Mouse (Mus musculus) MEL (cell line): ENCODE measurements around the gene Espnl. TPM values are rescaled to one million over a fixed set of nuclear protein-coding genes. Genes with fewer than 3 reads are reported as not detected.

Experiments used
- DNase-seq: peaks from one replicate; pipeline ENCODE4 v3.0.0; 2011; ENCODE audit warnings: low read depth, low spot score
- H3K27ac ChIP-seq: 2 replicates; pipeline ENCODE4 v1.5.1; 2012; ENCODE audit warnings: low read depth, mild to moderate bottlenecking, control low read depth, low read length, moderate library complexity; ENCODE audit not compliant: control insufficient read depth
- H3K27me3 ChIP-seq, 2 experiments: fragments of 150-350 bp in 1 of 2; sonication (generic) in 1 of 2; 2 replicates each; pipeline ENCODE4 v1.6.1; 2012; ENCODE audit warnings: low read length in 2 of 2, mild to moderate bottlenecking in 2 of 2, improper control_type of control experiment in 1 of 2, moderate library complexity in 1 of 2; ENCODE audit not compliant: insufficient read depth in 2 of 2, control insufficient read depth in 1 of 2
- H3K36me3 ChIP-seq, 2 experiments: 2 replicates each; pipeline ENCODE4 v1.6.1; 2012 to 2014; ENCODE audit warnings: low read length in 2 of 2, improper control_type of control experiment in 1 of 2, inconsistent platforms in 1 of 2, mild to moderate bottlenecking in 1 of 2; ENCODE audit not compliant: insufficient read depth in 2 of 2, control insufficient read depth in 1 of 2
- H3K4me1 ChIP-seq, 2 experiments: fragments of 150-350 bp in 1 of 2; sonication (generic) in 1 of 2; 2 replicates each; pipeline ENCODE4 v1.6.1; 2012; ENCODE audit warnings: low read length in 2 of 2, improper control_type of control experiment in 1 of 2, mild to moderate bottlenecking in 1 of 2; ENCODE audit not compliant: insufficient read depth in 2 of 2, control insufficient read depth in 1 of 2
- H3K4me3 ChIP-seq, 2 experiments: fragments of 150-350 bp in 1 of 2; sonication (generic) in 1 of 2; 2 replicates each; pipeline ENCODE4 v1.5.1; 2012; ENCODE audit warnings: low read depth in 2 of 2, low read length in 2 of 2, mild to moderate bottlenecking in 2 of 2, moderate library complexity in 2 of 2, control low read depth in 1 of 2, improper control_type of control experiment in 1 of 2; ENCODE audit not compliant: control insufficient read depth in 1 of 2, insufficient read depth in 1 of 2
- H3K79me2 ChIP-seq: 2 replicates; pipeline ENCODE4 v1.6.1; 2012; ENCODE audit warnings: mild to moderate bottlenecking, low read length, moderate library complexity; ENCODE audit not compliant: control insufficient read depth, poor library complexity, insufficient read depth
- H3K9ac ChIP-seq: 2 replicates; pipeline ENCODE4 v1.6.1; 2012; ENCODE audit warnings: low read depth, mild to moderate bottlenecking, control low read depth, low read length, moderate library complexity; ENCODE audit not compliant: control insufficient read depth, poor library complexity, severe bottlenecking
- H3K9me3 ChIP-seq: fragments of 150-350 bp; sonication (generic); replicated peaks from 2 replicates; pipeline ENCODE4 v1.6.1; 2012; ENCODE audit warnings: mild to moderate bottlenecking, low read length, improper control_type of control experiment, moderate library complexity; ENCODE audit not compliant: insufficient read depth
- EP300 ChIP-seq, 2 experiments: IDR thresholded peaks; 2 replicates each; pipeline ENCODE4 v1.6.1; 2011; ENCODE audit warnings: improper control_type of control experiment in 2 of 2, low read length in 2 of 2, low read depth in 1 of 2, mild to moderate bottlenecking in 1 of 2
- HCFC1 ChIP-seq: IDR thresholded peaks from 2 replicates; pipeline ENCODE4 v1.6.1; 2012; ENCODE audit warnings: low read depth, mild to moderate bottlenecking, inconsistent platforms, low read length, improper control_type of control experiment, moderate library complexity
- JUND ChIP-seq: IDR thresholded peaks from 2 replicates; pipeline ENCODE4 v1.6.1; 2011; ENCODE audit warnings: low read depth, mild to moderate bottlenecking, improper control_type of control experiment, low read length
- KAT2A ChIP-seq: conservative IDR thresholded peaks from 2 replicates; pipeline ENCODE4 v1.6.1; 2012; ENCODE audit warnings: low read depth, low read length, improper control_type of control experiment, inconsistent platforms
- MAFK ChIP-seq: IDR thresholded peaks from 2 replicates; pipeline ENCODE4 v1.6.1; 2011; ENCODE audit warnings: low read depth, mild to moderate bottlenecking, low read length, improper control_type of control experiment, borderline replicate concordance
- MAX ChIP-seq: IDR thresholded peaks from 2 replicates; pipeline ENCODE4 v1.6.1; 2011; ENCODE audit warnings: low read length, improper control_type of control experiment
- MEF2A ChIP-seq: IDR thresholded peaks from 2 replicates; pipeline ENCODE4 v1.6.1; 2014; ENCODE audit warnings: low read depth, mild to moderate bottlenecking, inconsistent platforms, low read length, improper control_type of control experiment; ENCODE audit not compliant: poor library complexity, insufficient replicate concordance, severe bottlenecking; ENCODE audit errors: extremely low read depth
- MYB ChIP-seq: IDR thresholded peaks from 2 replicates; pipeline ENCODE4 v1.6.1; 2011; ENCODE audit warnings: mild to moderate bottlenecking, low read depth, low read length, improper control_type of control experiment
- NELFE ChIP-seq: IDR thresholded peaks from 2 replicates; pipeline ENCODE4 v1.6.1; 2011; ENCODE audit warnings: low read depth, low read length, improper control_type of control experiment
- NRF1 ChIP-seq: IDR thresholded peaks from 2 replicates; pipeline ENCODE4 v1.6.1; 2014; ENCODE audit warnings: low read depth, mild to moderate bottlenecking, inconsistent platforms, low read length, improper control_type of control experiment, moderate library complexity; ENCODE audit not compliant: poor library complexity, insufficient read depth, severe bottlenecking
- POLR2A ChIP-seq, 2 experiments: IDR thresholded peaks; 2 replicates each; pipeline ENCODE4 v1.6.1; 2011 to 2012; ENCODE audit warnings: low read length in 2 of 2, mild to moderate bottlenecking in 2 of 2, control low read depth in 1 of 2, improper control_type of control experiment in 1 of 2, low read depth in 1 of 2, moderate library complexity in 1 of 2; ENCODE audit not compliant: control insufficient read depth in 1 of 2, insufficient read depth in 1 of 2, poor library complexity in 1 of 2
- POLR2AphosphoS5 ChIP-seq: IDR thresholded peaks from 2 replicates; pipeline ENCODE4 v1.6.1; 2012; ENCODE audit warnings: low read depth, borderline replicate concordance, mild to moderate bottlenecking, inconsistent platforms, low read length, moderate library complexity, mixed read lengths
- SIN3A ChIP-seq: IDR thresholded peaks from 2 replicates; pipeline ENCODE4 v1.6.1; 2012; ENCODE audit warnings: low read length, improper control_type of control experiment, inconsistent platforms
- SMC3 ChIP-seq: IDR thresholded peaks from 2 replicates; pipeline ENCODE4 v1.6.1; 2011; ENCODE audit warnings: low read depth, low read length, improper control_type of control experiment
- TAL1 ChIP-seq: IDR thresholded peaks from 2 replicates; pipeline ENCODE4 v1.6.1; 2012; ENCODE audit warnings: mild to moderate bottlenecking, inconsistent platforms, low read length, moderate library complexity, mixed read lengths
- TBP ChIP-seq: IDR thresholded peaks from 2 replicates; pipeline ENCODE4 v1.8.0; 2011; ENCODE audit warnings: low read depth, low read length, improper control_type of control experiment
- TCF12 ChIP-seq: IDR thresholded peaks from 2 replicates; pipeline ENCODE4 v1.6.1; 2014; ENCODE audit warnings: low read depth, mild to moderate bottlenecking, inconsistent platforms, low read length, improper control_type of control experiment, moderate library complexity
- USF1 ChIP-seq: IDR thresholded peaks from 2 replicates; pipeline ENCODE4 v1.6.1; 2014; ENCODE audit warnings: low read depth, mild to moderate bottlenecking, inconsistent platforms, low read length, improper control_type of control experiment, moderate library complexity
- USF2 ChIP-seq, 2 experiments: IDR thresholded peaks; 2 replicates each; pipeline ENCODE4 v1.6.1; 2011 to 2012; ENCODE audit warnings: improper control_type of control experiment in 2 of 2, low read length in 2 of 2, borderline replicate concordance in 1 of 2, inconsistent platforms in 1 of 2, low read depth in 1 of 2, mild to moderate bottlenecking in 1 of 2; ENCODE audit not compliant: insufficient read depth in 1 of 2
- ZKSCAN1 ChIP-seq: IDR thresholded peaks from 2 replicates; pipeline ENCODE4 v1.6.1; 2012; ENCODE audit warnings: low read depth, mild to moderate bottlenecking, inconsistent platforms, low read length, improper control_type of control experiment, moderate library complexity
- ZMIZ1 ChIP-seq: IDR thresholded peaks from 2 replicates; pipeline ENCODE4 v1.6.1; 2012; ENCODE audit warnings: low read depth, mild to moderate bottlenecking, inconsistent platforms, low read length, improper control_type of control experiment, moderate library complexity
- polyA plus RNA-seq, 2 experiments: library from polyadenylated mRNA; stranded (reverse) in 1 of 2; unstranded in 1 of 2; fragments of >175 nt in 1 of 2; fragments of >200 nt in 1 of 2; gene quantifications; 2 replicates each; pipeline versions ENCODE4 v1.2.1 to v1.2.4; 2012; ENCODE audit warnings: low replicate concordance in 2 of 2, low read depth in 1 of 2; ENCODE audit not compliant: insufficient read length in 2 of 2, insufficient read depth in 1 of 2, missing spikeins in 1 of 2
- total RNA-seq: library from RNA; depleted of rRNA; stranded (reverse); fragments of 300-350 nt; gene quantifications from 2 replicates; pipeline ENCODE4 v1.2.3, GENCODE M21; 2012

Espnl gene
- total and polyA plus RNA-seq, 3 experiments = 2.0 to 2.1 TPM; not detected in 1

- DNase-seq = no peak
- Histone ChIP-seq H3K4me3 (no peak overlapping the region), H3K4me1 (0 out of 4 replicates have a peak, but pooled peaks cover 0 to 4% of the 10 kb centered on the region in 2 experiments), H3K9me3 (no peaks in the 10 kb centered on the region), H3K79me2 (no peaks in the 10 kb centered on the region), H3K27me3 (no peaks in the 10 kb centered on the region), H3K36me3 (peaks cover 3 to 9% of the 10 kb centered on the region in 2 experiments; a peak in 3 of 4 replicates), H3K9ac (no peak overlapping the region), H3K27ac (no peak overlapping the region)
- no peak for TF ChIP-seq USF1
- no peak for TF ChIP-seq HCFC1
- no peak for TF ChIP-seq SMC3
- TF ChIP-seq MEF2A = no peak
- TF ChIP-seq POLR2AphosphoS5 = no peak
- TF ChIP-seq TBP = no peak
- no peak for TF ChIP-seq JUND
- TF ChIP-seq MAFK = no peak
- no peak for TF ChIP-seq MYB
- no peak for TF ChIP-seq POLR2A (IDR thresholded peaks at IDR 0.05; ENCODE audit: control insufficient read depth in 1 of 2, insufficient read depth in 1 of 2, low read depth in 1 of 2, low read length in 2 of 2, poor library complexity in 1 of 2)
- TF ChIP-seq NRF1 = no peak
- no peak for TF ChIP-seq ZMIZ1
- TF ChIP-seq SIN3A = no peak
- TF ChIP-seq NELFE = no peak
- no peak for TF ChIP-seq ZKSCAN1
- TF ChIP-seq EP300 (IDR thresholded peaks at IDR 0.05; ENCODE audit: low read depth in 1 of 2, low read length in 2 of 2) = no peak
- TF ChIP-seq KAT2A = no peak
These were observed 32.5 kb upstream of the Espnl start for GRCm38 (mm10) chr1:91289375-91289774.

GRCm38 (mm10) chr1:91292101-91292825, 29.6 kb upstream of the Espnl start:
- DNase-seq = no peak
- peaks cover 5 to 19% of the 10 kb centered on the region in 2 experiments; a peak in 3 of 4 replicates for H3K36me3 ChIP-seq
- no peak overlapping the region for H3K27ac ChIP-seq
- H3K9me3 ChIP-seq = no peaks in the 10 kb centered on the region
- H3K4me1 ChIP-seq = peaks cover 10 to 22% of the 10 kb centered on the region in 2 experiments
- H3K9ac ChIP-seq = no peak overlapping the region
- H3K79me2 ChIP-seq = no peaks in the 10 kb centered on the region
- TF ChIP-seq POLR2A (IDR thresholded peaks at IDR 0.05; ENCODE audit: control insufficient read depth in 1 of 2, insufficient read depth in 1 of 2, low read depth in 1 of 2, low read length in 2 of 2, poor library complexity in 1 of 2) (no peak), MAX (no peak), NRF1 (no peak), TCF12 (no peak), HCFC1 (no peak), TAL1 (no peak), SMC3 (no peak), USF2 (IDR thresholded peaks at IDR 0.05; ENCODE audit: borderline replicate concordance in 1 of 2, insufficient read depth in 1 of 2, low read depth in 1 of 2, low read length in 2 of 2) (no peak), JUND (no peak), USF1 (no peak)
- H3K27me3 ChIP-seq = no peaks in the 10 kb centered on the region
- H3K4me3 ChIP-seq = no peak overlapping the region
